Mouse (Mus musculus): ENCODE results near the gene Kif21b. TPM values are rescaled to one million over a fixed set of nuclear protein-coding genes. Genes with fewer than 3 reads are reported as not detected.
A peak's percentile ranks its signal among the peaks of the same experiment; 100 is the strongest.

Gene Kif21b
- polyA plus RNA-seq, 1 experiment from 2014 or later, result 1.1 TPM

- TF ChIP-seq EP300 (IDR thresholded peaks at IDR 0.05; ENCODE audit: low read depth) (no peak), CTCF (IDR thresholded peaks at IDR 0.05; ENCODE audit: low read depth) (no peak)
- peak overlapping the region; percentile 60 for H3K27ac ChIP-seq (ENCODE audit: low read depth)
- 62% methylated on average over 11 of the region's 11 CpGs for WGBS (ENCODE audit: insufficient replicate concordance)
- peaks cover 48% of the 10 kb centered on the region for H3K4me1 ChIP-seq (ENCODE audit: insufficient read depth)
- H3K4me3 ChIP-seq (ENCODE audit: low read depth, low read length), result no peak overlapping the region
- no peak for DNase-seq
- H3K9me3 ChIP-seq (ENCODE audit: low read length), result no peaks in the 10 kb centered on the region
- H3K36me3 ChIP-seq (replicated peaks; ENCODE audit: insufficient read depth, low read length), result 0 out of 2 replicates have a peak, but pooled peaks cover 2% of the 10 kb centered on the region
- H3K27me3 ChIP-seq (ENCODE audit: insufficient read depth, low read length), result no peaks in the 10 kb centered on the region
- no peak; the same call in 1 of the 2 replicates for ATAC-seq
- H3K4me2 ChIP-seq (ENCODE audit: low read depth, low read length), result peak overlapping the region; percentile 14; the same call in 1 of the 2 replicates
- 0 out of 2 replicates have a peak overlapping the region, but pooled peaks have one; percentile 2 for H3K9ac ChIP-seq (replicated peaks)
Measured at GRCm38 (mm10) chr1:136141176-136141950, 10.2 kb downstream of the Kif21b start.

GRCm38 (mm10) chr1:136142336-136142735 is 11.1 kb downstream of the Kif21b start:
- H3K9ac ChIP-seq (replicated peaks), result no peak overlapping the region
- peak overlapping the region; percentile 60 for H3K27ac ChIP-seq (ENCODE audit: low read depth)
- ATAC-seq (no peak), DNase-seq (no peak)
- H3K4me2 ChIP-seq (ENCODE audit: low read depth, low read length), result no peak overlapping the region
- TF ChIP-seq EP300 (IDR thresholded peaks at IDR 0.05; ENCODE audit: low read depth) (no peak), CTCF (IDR thresholded peaks at IDR 0.05; ENCODE audit: low read depth) (no peak)
- no peak overlapping the region for H3K4me3 ChIP-seq (ENCODE audit: low read depth, low read length)
- peaks cover 2% of the 10 kb centered on the region; the same call in 1 of the 2 replicates for H3K36me3 ChIP-seq (replicated peaks; ENCODE audit: insufficient read depth, low read length)
- WGBS (ENCODE audit: insufficient replicate concordance), result 54% methylated on average over 6 of the region's 6 CpGs
- H3K27me3 ChIP-seq (ENCODE audit: insufficient read depth, low read length), result no peaks in the 10 kb centered on the region
- peaks cover 38% of the 10 kb centered on the region for H3K4me1 ChIP-seq (ENCODE audit: insufficient read depth)
- no peaks in the 10 kb centered on the region for H3K9me3 ChIP-seq (ENCODE audit: low read length)

- H3K27ac ChIP-seq (ENCODE audit: low read depth), result no peak overlapping the region
- peaks cover 27% of the 10 kb centered on the region for H3K4me1 ChIP-seq (ENCODE audit: insufficient read depth)
- H3K4me3 ChIP-seq (ENCODE audit: low read depth, low read length), result no peak overlapping the region
- no peaks in the 10 kb centered on the region for H3K9me3 ChIP-seq (ENCODE audit: low read length)
- DNase-seq (no peak), ATAC-seq (no peak)
- TF ChIP-seq EP300 (IDR thresholded peaks at IDR 0.05; ENCODE audit: low read depth) (no peak), CTCF (IDR thresholded peaks at IDR 0.05; ENCODE audit: low read depth) (no peak)
- H3K4me2 ChIP-seq (ENCODE audit: low read depth, low read length), result no peak overlapping the region
- H3K36me3 ChIP-seq (replicated peaks; ENCODE audit: insufficient read depth, low read length), result peaks cover 6% of the 10 kb centered on the region; the same call in 1 of the 2 replicates
- WGBS (ENCODE audit: insufficient replicate concordance), result 85% methylated on average over 10 of the region's 10 CpGs
- no peaks in the 10 kb centered on the region for H3K27me3 ChIP-seq (ENCODE audit: insufficient read depth, low read length)
- H3K9ac ChIP-seq (replicated peaks), result no peak overlapping the region
Measured at GRCm38 (mm10) chr1:136143514-136143913, 12.3 kb downstream of the Kif21b start.

GRCm38 (mm10) chr1:136149702-136150101 is 18.5 kb downstream of the Kif21b start:
- H3K9me3 ChIP-seq (ENCODE audit: low read length), result no peaks in the 10 kb centered on the region
- H3K36me3 ChIP-seq (replicated peaks; ENCODE audit: insufficient read depth, low read length), result peaks cover 23% of the 10 kb centered on the region
- ATAC-seq, result no peak
- TF ChIP-seq EP300 (IDR thresholded peaks at IDR 0.05; ENCODE audit: low read depth), result no peak
- TF ChIP-seq CTCF (IDR thresholded peaks at IDR 0.05; ENCODE audit: low read depth), result no peak
- H3K27me3 ChIP-seq (ENCODE audit: insufficient read depth, low read length), result no peaks in the 10 kb centered on the region
- WGBS (ENCODE audit: insufficient replicate concordance), result 88% methylated on average over 9 of the region's 9 CpGs
- no peak overlapping the region for H3K4me2 ChIP-seq (ENCODE audit: low read depth, low read length)
- no peak overlapping the region for H3K4me3 ChIP-seq (ENCODE audit: low read depth, low read length)
- no peak overlapping the region for H3K27ac ChIP-seq (ENCODE audit: low read depth)
- H3K4me1 ChIP-seq (ENCODE audit: insufficient read depth), result no peaks in the 10 kb centered on the region
- H3K9ac ChIP-seq (replicated peaks), result no peak overlapping the region
- no peak for DNase-seq

GRCm38 (mm10) chr1:136151371-136151770 is 20.2 kb downstream of the Kif21b start:
- Histone ChIP-seq H3K9me3 (ENCODE audit: low read length) (no peaks in the 10 kb centered on the region), H3K36me3 (replicated peaks; ENCODE audit: insufficient read depth, low read length) (peaks cover 21% of the 10 kb centered on the region), H3K27me3 (ENCODE audit: insufficient read depth, low read length) (no peaks in the 10 kb centered on the region), H3K4me3 (ENCODE audit: low read depth, low read length) (no peak overlapping the region), H3K27ac (ENCODE audit: low read depth) (no peak overlapping the region), H3K4me1 (ENCODE audit: insufficient read depth) (no peaks in the 10 kb centered on the region), H3K4me2 (ENCODE audit: low read depth, low read length) (no peak overlapping the region), H3K9ac (replicated peaks) (no peak overlapping the region)
- ATAC-seq, result no peak
- 82% methylated on average over 8 of the region's 8 CpGs for WGBS (ENCODE audit: insufficient replicate concordance)
- no peak for DNase-seq
- TF ChIP-seq CTCF (IDR thresholded peaks at IDR 0.05; ENCODE audit: low read depth), result no peak
- no peak for TF ChIP-seq EP300 (IDR thresholded peaks at IDR 0.05; ENCODE audit: low read depth)

GRCm38 (mm10) chr1:136156304-136156703 is 25.1 kb downstream of the Kif21b start:
- ATAC-seq (no peak), DNase-seq (no peak)
- H3K4me1 ChIP-seq (ENCODE audit: insufficient read depth), result no peaks in the 10 kb centered on the region
- H3K36me3 ChIP-seq (replicated peaks; ENCODE audit: insufficient read depth, low read length), result peaks cover 20% of the 10 kb centered on the region
- TF ChIP-seq CTCF (IDR thresholded peaks at IDR 0.05; ENCODE audit: low read depth) (no peak), EP300 (IDR thresholded peaks at IDR 0.05; ENCODE audit: low read depth) (no peak)
- 85% methylated on average over 4 of the region's 4 CpGs for WGBS (ENCODE audit: insufficient replicate concordance)
- no peak overlapping the region for H3K4me3 ChIP-seq (ENCODE audit: low read depth, low read length)
- H3K27me3 ChIP-seq (ENCODE audit: insufficient read depth, low read length), result no peaks in the 10 kb centered on the region
- no peak overlapping the region for H3K27ac ChIP-seq (ENCODE audit: low read depth)
- no peak overlapping the region for H3K9ac ChIP-seq (replicated peaks)
- H3K4me2 ChIP-seq (ENCODE audit: low read depth, low read length), result no peak overlapping the region
- H3K9me3 ChIP-seq (ENCODE audit: low read length), result no peaks in the 10 kb centered on the region
